Mouse (Mus musculus) heart, embryonic 10.5 days (tissue): ENCODE measurements around the gene Zfp87. TPM values are rescaled to one million over a fixed set of nuclear protein-coding genes. Genes with fewer than 3 reads are reported as not detected.

Experiments
- DNase-seq: peaks from one replicate; pipeline ENCODE4 v3.0.0-alpha.2; 2017; ENCODE audit warnings: low spot score
- H3K27ac ChIP-seq: fragments of 300-500 bp; sonication (generic); 2 replicates; pipeline ENCODE4 v1.5.1; 2016; ENCODE audit warnings: mild to moderate bottlenecking
- H3K27me3 ChIP-seq: fragments of 300-500 bp; sonication (generic); 2 replicates; pipeline ENCODE4 v1.6.1; 2016; ENCODE audit warnings: mild to moderate bottlenecking; ENCODE audit not compliant: poor library complexity, insufficient read depth, severe bottlenecking
- H3K36me3 ChIP-seq: fragments of 300-500 bp; sonication (generic); 2 replicates; pipeline ENCODE4 v1.6.1; 2016; ENCODE audit warnings: mild to moderate bottlenecking, moderate library complexity
- H3K4me1 ChIP-seq: fragments of 300-500 bp; sonication (generic); 2 replicates; pipeline ENCODE4 v1.6.1; 2016; ENCODE audit warnings: mild to moderate bottlenecking
- H3K4me3 ChIP-seq: fragments of 300-500 bp; sonication (generic); 2 replicates; pipeline ENCODE4 v1.5.1; 2016; ENCODE audit warnings: mild to moderate bottlenecking, moderate library complexity
- H3K9me3 ChIP-seq: fragments of 300-500 bp; sonication (generic); 2 replicates; pipeline ENCODE4 v1.6.1; 2016; ENCODE audit warnings: mild to moderate bottlenecking, moderate library complexity
- WGBS: fragments of 180-500 bp; shearing (Covaris S2); methylation state at CpG from one replicate; pipeline ENCODE4 v1.1.7; 2016; 5-methylcytosine and 5-hydroxymethylcytosine counted together
- polyA plus RNA-seq: library from polyadenylated mRNA; unstranded; fragments of >200 nt; fragmentation: Nextera tagmentation; extraction: Ambion mirVana; gene quantifications from 2 replicates; pipeline ENCODE4 v1.2.1, GENCODE M21; 2016

The Zfp87 gene
- polyA plus RNA-seq, 1 experiment from 2014 or later: 16.7 TPM

DNA sequence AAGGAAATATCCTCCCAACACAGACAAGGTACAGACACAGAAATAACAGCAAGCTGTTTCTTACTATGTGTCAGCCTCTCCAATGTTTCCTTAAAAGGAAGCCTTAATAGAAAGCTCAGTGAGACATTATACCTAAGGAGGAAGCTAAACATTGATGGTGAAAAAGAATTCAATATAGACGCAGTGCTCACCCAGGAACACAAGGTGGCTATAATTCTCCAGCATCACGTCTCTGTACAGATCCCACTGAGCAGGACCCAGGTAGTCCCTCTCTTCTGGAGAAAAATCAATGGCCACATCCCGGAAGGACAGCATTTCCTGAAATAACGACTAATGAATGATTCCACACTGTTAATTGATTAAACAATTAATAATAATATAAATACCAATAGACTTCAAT is 44.4 kb downstream of the Zfp87 start:
- WGBS: 69% methylated on average over 4 of the region's 4 CpGs
- Histone ChIP-seq H3K4me3 (no peak overlapping the region), H3K36me3 (no peaks in the 10 kb centered on the region), H3K27me3 (no peaks in the 10 kb centered on the region), H3K4me1 (no peaks in the 10 kb centered on the region), H3K9me3 (no peaks in the 10 kb centered on the region), H3K27ac (no peak overlapping the region)
- no peak for DNase-seq

DNA sequence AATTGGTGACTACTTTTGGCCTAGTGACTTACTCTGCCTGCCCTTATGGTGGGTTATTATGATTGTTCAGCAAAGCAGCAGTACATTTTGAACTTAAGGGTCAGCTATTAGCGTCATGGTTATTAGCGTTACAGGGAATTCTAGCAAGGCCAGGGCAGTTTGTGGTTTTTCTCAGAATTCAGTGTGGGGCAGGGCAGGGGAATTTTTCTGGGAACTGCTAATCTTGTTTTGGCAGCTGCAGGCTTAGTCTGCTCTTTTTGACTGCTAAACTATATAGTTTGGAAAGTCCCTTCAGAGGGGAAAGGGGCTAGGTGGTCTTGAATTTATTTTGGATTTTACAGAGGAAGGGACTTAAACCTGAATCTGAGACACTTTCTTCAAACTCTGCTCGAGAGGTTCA is 56.7 kb downstream of the Zfp87 start:
- no peak for DNase-seq

More for the DNA sequence above, 56.7 kb downstream of the Zfp87 start:
- WGBS: 83% methylated on average over 3 of the region's 3 CpGs
- H3K4me1 ChIP-seq: no peaks in the 10 kb centered on the region
- H3K9me3 ChIP-seq: no peaks in the 10 kb centered on the region
- no peaks in the 10 kb centered on the region for H3K27me3 ChIP-seq
- H3K36me3 ChIP-seq: peaks cover 22% of the 10 kb centered on the region
- H3K27ac ChIP-seq: no peak overlapping the region
- no peak overlapping the region for H3K4me3 ChIP-seq

Other genes starting within 250 kb of the Zfp87 start
- gene Zfp458, start 247.7 kb downstream of the Zfp87 start, polyA plus RNA-seq: 1.4 and 1.6 TPM in 2 replicates
- gene Zfp457, start 219.7 kb downstream of the Zfp87 start, polyA plus RNA-seq: 0.40 and 0.86 TPM in 2 replicates
- gene Zfp595, start 193.6 kb downstream of the Zfp87 start, polyA plus RNA-seq: 1.5 and 2.6 TPM in 2 replicates
- not detected in 2 replicates for gene Gm28044, start 165.6 kb downstream of the Zfp87 start, polyA plus RNA-seq
- 0.59 and 0.84 TPM in 2 replicates for gene Zfp953, start 165.6 kb downstream of the Zfp87 start, polyA plus RNA-seq
- 0.25 and 0.57 TPM in 2 replicates for gene Gm28041, start 150.4 kb downstream of the Zfp87 start, polyA plus RNA-seq
- gene Zfp456, start 150.4 kb downstream of the Zfp87 start, polyA plus RNA-seq: 1.2 and 1.4 TPM in 2 replicates
- 3.4 and 4.0 TPM in 2 replicates for gene Zfp429, start 126.4 kb downstream of the Zfp87 start, polyA plus RNA-seq
- gene Zfp459, start 104.8 kb downstream of the Zfp87 start, polyA plus RNA-seq: 0.69 and 1.2 TPM in 2 replicates
- 5.7 and 6.2 TPM in 2 replicates for gene Zfp874a, start 74.6 kb downstream of the Zfp87 start, polyA plus RNA-seq
- 1.4 and 2.1 TPM in 2 replicates for gene Zfp874b, start 41.9 kb downstream of the Zfp87 start, polyA plus RNA-seq
- 9.6 and 12.9 TPM in 2 replicates for gene Zfp58, start 25.6 kb downstream of the Zfp87 start, polyA plus RNA-seq
- gene Gm26965, start within 50 bp of the Zfp87 start, polyA plus RNA-seq: not detected in 2 replicates
- gene Zfp748, start 27.7 kb upstream of the Zfp87 start, polyA plus RNA-seq: 11.4 and 11.7 TPM in 2 replicates
- 2.1 and 2.6 TPM in 2 replicates for gene Zfp729b, start 83.5 kb upstream of the Zfp87 start, polyA plus RNA-seq
- not detected in 2 replicates for gene Gm49345, start 111.6 kb upstream of the Zfp87 start, polyA plus RNA-seq
- 1.2 and 2.3 TPM in 2 replicates for gene Zfp729a, start 111.6 kb upstream of the Zfp87 start, polyA plus RNA-seq
- gene Zfp738, start 160.9 kb upstream of the Zfp87 start, polyA plus RNA-seq: 7.5 TPM in 2 replicates
- gene Zfp65, start 203.0 kb upstream of the Zfp87 start, polyA plus RNA-seq: 4.3 and 4.7 TPM in 2 replicates
- 2.7 and 3.4 TPM in 2 replicates for gene Zfp85, start 229.1 kb upstream of the Zfp87 start, polyA plus RNA-seq